Mouse (Mus musculus): Measurements from ENCODE around the gene Macc1. TPM values are rescaled to one million over a fixed set of nuclear protein-coding genes. Genes with fewer than 3 reads are reported as not detected.

The Macc1 gene
- total RNA-seq (2023): not detected in 2 replicates

GRCm38 (mm10) chr12:119313970-119314369, at the start of gene Macc1:
Macc1 (plus strand) TSS chr12:119314270.

Other genes starting within 250 kb of the Macc1 start
- not detected in 2 replicates for gene Itgb8, start 75.5 kb upstream of the Macc1 start, total RNA-seq (2023)